Mouse (Mus musculus) monocyte, adult 59 days (primary cell): ENCODE measurements around the gene Ehf. TPM values are rescaled to one million over a fixed set of nuclear protein-coding genes. Genes with fewer than 3 reads are reported as not detected.

Experiments used
- total RNA-seq, 2 experiments: library from RNA; stranded (reverse); gene quantifications; one replicate each; pipeline ENCODE4 v1.2.4; 2023

Gene Ehf
- total RNA-seq = 1 to 10 TPM; 4.3 to 6.0 TPM

DNA sequence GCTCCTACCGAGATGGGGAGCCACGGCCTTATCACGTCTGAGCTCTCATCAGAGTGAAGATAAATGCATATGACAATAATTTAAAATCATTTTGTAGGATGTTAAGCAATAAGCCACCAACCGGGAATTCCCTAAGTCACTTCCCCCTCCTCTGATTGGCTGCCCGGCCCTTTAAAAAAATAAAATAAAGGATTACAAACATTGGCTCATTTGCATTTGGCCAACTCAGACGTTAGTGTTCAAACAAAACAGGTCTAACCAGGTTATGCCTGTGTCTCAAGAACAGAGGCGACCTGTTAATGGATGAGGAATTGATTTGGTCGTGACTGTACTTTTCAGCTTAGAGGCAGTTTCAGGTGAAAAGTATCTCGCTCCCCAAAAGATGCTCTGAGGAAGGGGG lies at the start of gene Ehf:
Ehf (minus strand) TSS at position 147 of the 400 bp plus-strand sequence.

Other genes starting within 250 kb of the Ehf start
- gene Pdhx, start 229.8 kb downstream of the Ehf start, total RNA-seq = 10 to 100 TPM; 10.3 to 14.4 TPM
- 10 to 100 TPM; 13.4 to 17.4 TPM for gene Apip, start 229.6 kb downstream of the Ehf start, total RNA-seq
- gene Elf5, start 108.4 kb upstream of the Ehf start, total RNA-seq = not detected
- 100 to 1,000 TPM; 101 to 105 TPM for gene Cat, start 181.9 kb upstream of the Ehf start, total RNA-seq